Mouse (Mus musculus) ES-Bruce4 (cell line): ENCODE data around the gene Ttc28.

Experiments
- CTCF ChIP-seq: IDR thresholded peaks from one replicate; pipeline ENCODE4 v1.8.1; 2011; ENCODE audit warnings: low read depth, low read length
- EP300 ChIP-seq: IDR thresholded peaks from 2 replicates; pipeline ENCODE4 v1.6.1; 2011; ENCODE audit warnings: low read depth, low read length; ENCODE audit not compliant: insufficient read depth

GRCm38 (mm10) chr5:111098516-111099274 is 219.1 kb downstream of the Ttc28 start:
- TF ChIP-seq CTCF (no peak), EP300 (no peak)
